Mouse (Mus musculus) lung, embryonic 15.5 days (tissue): ENCODE measurements around the gene Bpifa2. TPM values are rescaled to one million over a fixed set of nuclear protein-coding genes. Genes with fewer than 3 reads are reported as not detected.

Experiments
- ATAC-seq: fragments of 200-750 bp; cut with Nextera tagmentation; 2 replicates; pipeline ENCODE4 v1.8.0; 2017; ENCODE audit warnings: moderate number of reproducible peaks, borderline replicate concordance; ENCODE audit not compliant: low FRiP score, low TSS enrichment; ENCODE audit errors: extremely low read depth
- H3K27ac ChIP-seq: fragments of 300-500 bp; sonication (generic); 2 replicates; pipeline ENCODE4 v1.5.1; 2015; ENCODE audit warnings: moderate library complexity, mild to moderate bottlenecking, inconsistent platforms
- H3K27me3 ChIP-seq: fragments of 300-500 bp; sonication (generic); 2 replicates; pipeline ENCODE4 v1.6.1; 2015; ENCODE audit warnings: inconsistent platforms
- H3K36me3 ChIP-seq: fragments of 300-500 bp; sonication (generic); 2 replicates; pipeline ENCODE4 v1.6.1; 2015; ENCODE audit warnings: inconsistent platforms
- H3K4me1 ChIP-seq: fragments of 300-500 bp; sonication (generic); 2 replicates; pipeline ENCODE4 v1.6.1; 2015; ENCODE audit warnings: inconsistent platforms
- H3K4me2 ChIP-seq: fragments of 300-500 bp; sonication (generic); 2 replicates; pipeline ENCODE4 v1.6.1; 2015; ENCODE audit warnings: inconsistent platforms, mild to moderate bottlenecking, moderate library complexity
- H3K4me3 ChIP-seq: fragments of 300-500 bp; sonication (generic); 2 replicates; pipeline ENCODE4 v1.5.1; 2015; ENCODE audit warnings: mild to moderate bottlenecking, inconsistent platforms
- H3K9ac ChIP-seq: fragments of 300-500 bp; sonication (generic); 2 replicates; pipeline ENCODE4 v1.6.1; 2015; ENCODE audit warnings: inconsistent platforms
- H3K9me3 ChIP-seq: fragments of 300-500 bp; sonication (generic); 2 replicates; pipeline ENCODE4 v1.6.1; 2016; ENCODE audit warnings: inconsistent platforms
- WGBS: fragments of 180-500 bp; shearing (Covaris S2); methylation state at CpG from one replicate; pipeline ENCODE4 v1.1.7; 2015; 5-methylcytosine and 5-hydroxymethylcytosine counted together
- polyA plus RNA-seq: library from polyadenylated mRNA; unstranded; fragments of >200 nt; fragmentation: Nextera tagmentation; extraction: Ambion mirVana; gene quantifications from 2 replicates; pipeline ENCODE4 v1.2.1, GENCODE M21; 2015

Bpifa2 gene
- not detected in 2 replicates for polyA plus RNA-seq

GRCm38 (mm10) chr2:154007965-154008364 is at the start of gene Bpifa2:
Bpifa2 (plus strand) TSS chr2:154008265.
- Histone ChIP-seq H3K4me3 (no peak within 1 kb of the TSS), H3K9ac (no peak within 1 kb of the TSS), H3K4me1 (no peaks in the 10 kb centered on the region), H3K27me3 (no peaks in the 10 kb centered on the region), H3K36me3 (no peaks in the 10 kb centered on the region), H3K9me3 (no peaks in the 10 kb centered on the region), H3K4me2 (no peak within 1 kb of the TSS), H3K27ac (no peak within 1 kb of the TSS)
- WGBS = 74% methylated on average over 3 of the region's 3 CpGs
- no peak for ATAC-seq

GRCm38 (mm10) chr2:153962821-153963331 is 45.2 kb upstream of the Bpifa2 start:
- no peaks in the 10 kb centered on the region for H3K27me3 ChIP-seq
- no peak for ATAC-seq
- 62% methylated on average over 4 of the region's 4 CpGs for WGBS
- no peaks in the 10 kb centered on the region for H3K4me1 ChIP-seq
- H3K36me3 ChIP-seq = no peaks in the 10 kb centered on the region
- H3K27ac ChIP-seq = no peak overlapping the region
- H3K4me2 ChIP-seq = no peak overlapping the region
- H3K4me3 ChIP-seq = no peak overlapping the region
- no peak overlapping the region for H3K9ac ChIP-seq
- H3K9me3 ChIP-seq = no peaks in the 10 kb centered on the region

- no peaks in the 10 kb centered on the region for H3K27me3 ChIP-seq
- no peak overlapping the region for H3K27ac ChIP-seq
- H3K4me3 ChIP-seq = no peak overlapping the region
- no peaks in the 10 kb centered on the region for H3K36me3 ChIP-seq
- H3K9ac ChIP-seq = no peak overlapping the region
- WGBS = 83% methylated on average over 1 of the region's 1 CpGs
- ATAC-seq = no peak
- no peak overlapping the region for H3K4me2 ChIP-seq
- no peaks in the 10 kb centered on the region for H3K4me1 ChIP-seq
- no peaks in the 10 kb centered on the region for H3K9me3 ChIP-seq
Measured at GRCm38 (mm10) chr2:153963334-153963733, 44.7 kb upstream of the Bpifa2 start.

DNA sequence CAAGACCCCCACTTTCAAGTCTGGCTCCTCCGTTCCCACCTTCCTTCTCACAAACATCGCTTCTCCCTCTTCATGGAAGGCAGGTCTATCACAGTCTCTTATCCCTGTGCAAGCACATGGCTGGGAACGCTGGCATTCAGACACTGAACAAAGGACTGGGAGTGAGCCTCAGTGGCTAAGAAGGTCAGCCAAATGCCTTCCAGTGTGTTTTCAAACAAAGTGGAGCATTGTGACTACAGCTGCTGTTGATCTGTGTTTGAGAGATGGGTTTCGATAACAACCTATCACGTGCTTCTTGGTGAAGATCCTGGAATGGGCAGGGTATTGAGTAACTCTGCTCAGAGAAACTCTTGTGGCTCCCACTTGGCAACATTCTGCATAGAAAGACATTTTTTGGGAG is 37.8 kb upstream of the Bpifa2 start:
- Histone ChIP-seq H3K9me3 (no peaks in the 10 kb centered on the region), H3K4me1 (no peaks in the 10 kb centered on the region), H3K9ac (no peak overlapping the region), H3K36me3 (no peaks in the 10 kb centered on the region), H3K4me2 (no peak overlapping the region), H3K4me3 (no peak overlapping the region), H3K27me3 (no peaks in the 10 kb centered on the region), H3K27ac (no peak overlapping the region)
- no peak for ATAC-seq
- 75% methylated on average over 5 of the region's 5 CpGs for WGBS

- Histone ChIP-seq H3K36me3 (no peaks in the 10 kb centered on the region), H3K4me3 (no peak within 1 kb of the TSS), H3K27me3 (no peaks in the 10 kb centered on the region), H3K4me2 (no peak within 1 kb of the TSS), H3K4me1 (no peaks in the 10 kb centered on the region), H3K9ac (no peak within 1 kb of the TSS), H3K9me3 (no peaks in the 10 kb centered on the region), H3K27ac (no peak within 1 kb of the TSS)
- 60% methylated on average over 5 of the region's 5 CpGs for WGBS
- ATAC-seq = no peak
Measured at GRCm38 (mm10) chr2:153974582-153974981, 33.5 kb upstream of the Bpifa2 start, which contains the start of gene Bpifa6. Bpifa6 (plus strand) TSS chr2:153974945.

- ATAC-seq = no peak
- Histone ChIP-seq H3K9me3 (no peaks in the 10 kb centered on the region), H3K4me1 (no peaks in the 10 kb centered on the region; the same call in 1 of the 2 replicates), H3K9ac (no peak overlapping the region), H3K36me3 (no peaks in the 10 kb centered on the region), H3K4me3 (no peak overlapping the region), H3K27ac (no peak overlapping the region), H3K27me3 (no peaks in the 10 kb centered on the region), H3K4me2 (no peak overlapping the region)
- WGBS = 11% methylated on average over 7 of the region's 7 CpGs
Measured at GRCm38 (mm10) chr2:153995770-153996169, 12.3 kb upstream of the Bpifa2 start.

- no peaks in the 10 kb centered on the region for H3K27me3 ChIP-seq
- no peak for ATAC-seq
- whole genome bisulfite sequencing = 70% methylated on average over 3 of the region's 3 CpGs
Measured at GRCm38 (mm10) chr2:154000501-154000900, 7.6 kb upstream of the Bpifa2 start.

DNA sequence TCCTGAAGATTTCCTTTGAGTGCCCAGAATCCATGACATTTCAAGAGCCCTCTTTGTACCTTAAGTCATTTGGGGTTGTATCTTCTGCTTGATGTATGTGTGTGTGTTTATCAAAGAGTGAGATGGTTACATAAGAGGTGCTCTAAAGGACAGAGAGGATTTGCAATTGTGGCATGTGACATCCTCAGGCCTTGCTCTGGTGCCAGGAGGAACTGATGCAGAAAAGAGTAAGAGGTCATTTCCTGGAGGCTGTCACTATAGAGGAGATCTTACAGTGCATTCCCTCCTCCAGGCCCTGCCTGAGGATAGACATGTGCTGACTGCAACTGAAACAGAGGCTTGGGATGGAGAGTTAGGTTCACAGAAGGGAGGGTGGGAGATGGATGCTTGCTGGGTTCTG is 7.0 kb upstream of the Bpifa2 start:
- H3K36me3 ChIP-seq = no peaks in the 10 kb centered on the region
- no peaks in the 10 kb centered on the region for H3K27me3 ChIP-seq
- no peak overlapping the region for H3K27ac ChIP-seq
- H3K9me3 ChIP-seq = no peaks in the 10 kb centered on the region
- H3K4me3 ChIP-seq = no peak overlapping the region
- H3K9ac ChIP-seq = no peak overlapping the region
- H3K4me2 ChIP-seq = no peak overlapping the region
- ATAC-seq = no peak
- no peaks in the 10 kb centered on the region; the same call in 1 of the 2 replicates for H3K4me1 ChIP-seq

More at GRCm38 (mm10) chr2:154000501-154000900, 7.6 kb upstream of the Bpifa2 start:
- Histone ChIP-seq H3K36me3 (no peaks in the 10 kb centered on the region), H3K4me3 (no peak overlapping the region), H3K4me1 (no peaks in the 10 kb centered on the region; the same call in 1 of the 2 replicates), H3K9me3 (no peaks in the 10 kb centered on the region), H3K27ac (no peak overlapping the region), H3K9ac (no peak overlapping the region), H3K4me2 (no peak overlapping the region)

GRCm38 (mm10) chr2:154004456-154004855 is 3.6 kb upstream of the Bpifa2 start:
- ATAC-seq = no peak
- no peak overlapping the region for H3K4me3 ChIP-seq
- H3K27ac ChIP-seq = no peak overlapping the region
- H3K9me3 ChIP-seq = no peaks in the 10 kb centered on the region
- no peaks in the 10 kb centered on the region; the same call in 1 of the 2 replicates for H3K4me1 ChIP-seq
- WGBS = 71% methylated on average over 1 of the region's 1 CpGs
- no peak overlapping the region for H3K4me2 ChIP-seq
- no peaks in the 10 kb centered on the region for H3K36me3 ChIP-seq
- no peaks in the 10 kb centered on the region for H3K27me3 ChIP-seq
- no peak overlapping the region for H3K9ac ChIP-seq

- Histone ChIP-seq H3K27ac (no peak overlapping the region), H3K4me2 (no peak overlapping the region), H3K4me3 (no peak overlapping the region), H3K9ac (no peak overlapping the region), H3K27me3 (no peaks in the 10 kb centered on the region), H3K9me3 (no peaks in the 10 kb centered on the region), H3K4me1 (no peaks in the 10 kb centered on the region; the same call in 1 of the 2 replicates), H3K36me3 (no peaks in the 10 kb centered on the region)
- 79% methylated on average over 1 of the region's 1 CpGs for WGBS
- no peak for ATAC-seq
Measured at GRCm38 (mm10) chr2:154005094-154005493, 3.0 kb upstream of the Bpifa2 start.

DNA sequence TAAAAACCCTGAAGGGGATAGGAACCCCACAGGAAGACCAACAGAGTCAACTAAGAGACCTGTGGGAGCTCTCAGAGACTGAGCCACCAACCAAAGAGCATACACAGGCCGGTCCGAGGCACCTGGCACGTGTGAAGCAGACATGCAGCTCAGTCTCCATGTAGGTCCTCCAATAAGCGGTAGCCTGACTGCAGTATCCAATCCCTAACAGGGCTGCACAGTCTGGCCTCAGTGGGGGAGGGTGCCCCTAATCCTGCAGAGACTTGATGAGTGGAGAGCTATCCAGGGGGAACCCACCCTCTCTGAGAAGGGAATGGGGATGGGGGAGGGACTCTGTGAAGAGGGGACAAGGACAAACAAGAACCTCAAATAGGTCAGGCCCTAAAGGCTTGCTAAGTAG is 2.3 kb upstream of the Bpifa2 start:
- ATAC-seq = no peak
- H3K27ac ChIP-seq = no peak overlapping the region
- H3K27me3 ChIP-seq = no peaks in the 10 kb centered on the region
- H3K4me2 ChIP-seq = no peak overlapping the region
- no peak overlapping the region for H3K4me3 ChIP-seq
- H3K4me1 ChIP-seq = no peaks in the 10 kb centered on the region
- 85% methylated on average over 4 of the region's 4 CpGs for WGBS
- H3K36me3 ChIP-seq = no peaks in the 10 kb centered on the region
- H3K9ac ChIP-seq = no peak overlapping the region
- no peaks in the 10 kb centered on the region for H3K9me3 ChIP-seq

- no peaks in the 10 kb centered on the region for H3K36me3 ChIP-seq
- H3K27me3 ChIP-seq = no peaks in the 10 kb centered on the region
- WGBS = 77% methylated on average over 2 of the region's 2 CpGs
- H3K4me2 ChIP-seq = no peak overlapping the region
- H3K4me1 ChIP-seq = no peaks in the 10 kb centered on the region
- H3K9ac ChIP-seq = no peak overlapping the region
- no peak overlapping the region for H3K4me3 ChIP-seq
- ATAC-seq = no peak
- H3K27ac ChIP-seq = no peak overlapping the region
- H3K9me3 ChIP-seq = no peaks in the 10 kb centered on the region
Measured at GRCm38 (mm10) chr2:154006331-154006730, 1.7 kb upstream of the Bpifa2 start.

GRCm38 (mm10) chr2:154007381-154007780 is 684 bp upstream of the Bpifa2 start:
- H3K27me3 ChIP-seq = no peaks in the 10 kb centered on the region
- no peak for ATAC-seq
- no peaks in the 10 kb centered on the region for H3K9me3 ChIP-seq
- no peaks in the 10 kb centered on the region for H3K4me1 ChIP-seq
- H3K27ac ChIP-seq = no peak overlapping the region
- H3K4me3 ChIP-seq = no peak overlapping the region
- no peak overlapping the region for H3K9ac ChIP-seq
- H3K4me2 ChIP-seq = no peak overlapping the region
- H3K36me3 ChIP-seq = no peaks in the 10 kb centered on the region
- WGBS = 57% methylated on average over 1 of the region's 1 CpGs
